Mouse (Mus musculus) sigmoid colon, adult 10 weeks (tissue): ENCODE data around the gene Nell1. TPM values are rescaled to one million over a fixed set of nuclear protein-coding genes. Genes with fewer than 3 reads are reported as not detected.

ENCODE experiments used
- polyA plus RNA-seq: library from polyadenylated mRNA; stranded (reverse); fragments of 350-450 nt; fragmentation: Illumina TruSeq; extraction: RNeasy Lipid Tissue Mini Kit (QIAGEN cat#74804); gene quantifications from one replicate; pipeline ENCODE4 v1.2.3, GENCODE M21; 2014; ENCODE audit warnings: low read depth, low replicate concordance

The Nell1 gene
- polyA plus RNA-seq: 0.19 TPM

DNA sequence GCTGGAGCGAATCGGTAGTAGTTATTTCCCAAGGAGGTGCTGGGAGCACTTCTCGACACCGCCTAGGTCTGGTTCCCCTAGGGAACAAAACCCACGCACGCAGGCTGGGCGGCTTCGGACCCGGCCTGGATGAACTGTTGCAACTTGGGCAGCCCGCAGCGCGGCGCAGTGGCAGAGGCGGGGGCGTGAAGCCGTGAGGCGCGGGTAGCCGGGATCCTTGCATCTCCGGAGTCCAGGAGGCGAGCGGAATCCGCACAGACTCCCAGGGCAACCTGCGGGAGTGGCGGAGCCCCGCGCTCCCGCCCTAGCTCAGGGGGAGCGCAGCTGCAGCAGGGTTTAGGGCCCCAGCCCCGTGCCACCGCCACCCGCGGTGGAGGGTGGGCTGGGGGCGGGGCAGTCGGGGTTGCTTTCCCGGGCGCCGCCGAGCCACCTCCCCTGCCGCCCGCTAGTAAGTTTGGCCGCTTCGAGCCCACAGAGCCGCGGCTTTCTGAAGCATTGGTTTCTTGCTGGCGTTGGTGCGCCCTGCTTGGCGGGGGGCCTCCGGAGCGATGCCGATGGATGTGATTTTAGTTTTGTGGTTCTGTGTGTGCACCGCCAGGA, at the start of gene Nell1:
Gene Nell1 (plus strand): TSS at position 24 of the 600 bp plus-strand sequence.

GRCm38 (mm10) chr7:50598890-50599289, 624.2 kb downstream of the Nell1 start, which contains the start of gene 4933405O20Rik:
TSS of gene 4933405O20Rik (plus strand) at chr7:50599190.

Other genes with a start within 250 kb of the Nell1 start
- gene Htatip2, start 215.7 kb upstream of the Nell1 start, polyA plus RNA-seq: 9.1 TPM
- 23.2 TPM for gene Prmt3, start 196.5 kb upstream of the Nell1 start, polyA plus RNA-seq
- not detected for gene Slc6a5, start 64.7 kb upstream of the Nell1 start, polyA plus RNA-seq